Comparison of ENCODE assay signal across 8 mouse cellular contexts in genomic region chr7:45153052-45153451, GRCm38 (mm10). TPM values are rescaled to one million over a fixed set of nuclear protein-coding genes. Genes with fewer than 3 reads are reported as not detected.
DNase-seq lines count a peak whose midpoint lies in the region; ATAC-seq and TF ChIP-seq lines count a peak whose summit lies in the region.
"Not testable (repeated sequence)": the region's sequence is repeated elsewhere in the genome, so short reads cannot be mapped to it uniquely, and the experiment has no call there.

No protein-coding gene starts in this region.

- H3K27ac ChIP-seq in forebrain, embryonic 12.5 days; heart, embryonic 16.5 days (ENCODE audit: low read length); intestine, postnatal 0 days (ENCODE audit: low read depth, low read length); lung, embryonic 15.5 days: not testable (repeated sequence)
- H3K27ac ChIP-seq in limb, embryonic 15.5 days, result 0 out of 2 replicates have a peak overlapping the region, but pooled peaks have one; percentile 99

- not testable (repeated sequence) for H3K9me3 ChIP-seq in forebrain, embryonic 12.5 days; heart, embryonic 16.5 days (replicated peaks; ENCODE audit: control insufficient read depth, low read length); intestine, postnatal 0 days (ENCODE audit: control insufficient read depth); limb, embryonic 15.5 days; lung, embryonic 15.5 days

- peak overlapping the region; percentile 81; the same call in 1 of the 2 replicates for H3K4me2 ChIP-seq in forebrain, embryonic 12.5 days
- peak overlapping the region; percentile 82; the same call in 1 of the 2 replicates for H3K4me2 ChIP-seq in heart, embryonic 16.5 days (ENCODE audit: low read depth, low read length)
- peak overlapping the region; percentile 68 for H3K4me2 ChIP-seq in intestine, postnatal 0 days (replicated peaks; ENCODE audit: low read depth)
- peak overlapping the region; percentile 58; the same call in 1 of the 2 replicates for H3K4me2 ChIP-seq in limb, embryonic 15.5 days
- peak overlapping the region; percentile 83 for H3K4me2 ChIP-seq in lung, embryonic 15.5 days
- peak overlapping the region; percentile 97 for H3K4me2 ChIP-seq in myocyte (ENCODE audit: low read depth)

- not testable (repeated sequence) for H3K36me3 ChIP-seq in forebrain, embryonic 12.5 days (replicated peaks); heart, embryonic 16.5 days (ENCODE audit: control insufficient read depth, insufficient read depth); lung, embryonic 15.5 days; myocyte (ENCODE audit: control insufficient read depth, insufficient read depth)
- peaks cover 24% of the 10 kb centered on the region for H3K36me3 ChIP-seq in intestine, postnatal 0 days (ENCODE audit: control insufficient read depth, insufficient read depth)
- peaks cover 18% of the 10 kb centered on the region for H3K36me3 ChIP-seq in limb, embryonic 15.5 days

- peak; percentile 14; the same call in 1 of the 2 replicates for TF ChIP-seq CTCF in intestine, postnatal 0 days (IDR thresholded peaks at IDR 0.05; ENCODE audit: low read depth)

- not testable (repeated sequence) for TF ChIP-seq POLR2A in myocyte (IDR thresholded peaks at IDR 0.05; ENCODE audit: insufficient read length, low read depth)

- not testable (repeated sequence) for H3K79me2 ChIP-seq in myocyte (ENCODE audit: control insufficient read depth, insufficient read depth)

- ATAC-seq in forebrain, embryonic 12.5 days (ENCODE audit: low FRiP score); heart, embryonic 16.5 days (replicated peaks; ENCODE audit: extremely low read depth, insufficient read depth, low FRiP score); intestine, postnatal 0 days; limb, embryonic 15.5 days (ENCODE audit: insufficient number of reproducible peaks, low FRiP score, low TSS enrichment, low read depth); lung, embryonic 15.5 days (ENCODE audit: borderline replicate concordance, extremely low read depth, low FRiP score, low TSS enrichment): not testable (repeated sequence)

- WGBS in forebrain, embryonic 12.5 days, result 88% methylated on average over 2 of the region's 2 CpGs
- 87% methylated on average over 2 of the region's 2 CpGs for WGBS in heart, embryonic 16.5 days
- WGBS in intestine, postnatal 0 days, result 66% methylated on average over 2 of the region's 2 CpGs
- WGBS in limb, embryonic 15.5 days, result 96% methylated on average over 2 of the region's 2 CpGs
- 84% methylated on average over 2 of the region's 2 CpGs for WGBS in lung, embryonic 15.5 days

- peak; percentile 7 for DNase-seq in 3T3-L1 (ENCODE audit: low read depth, low spot score)
- peak; percentile 39 for DNase-seq in cerebellum, adult 9-10 months

- peaks cover 33% of the 10 kb centered on the region for H3K4me1 ChIP-seq in forebrain, embryonic 12.5 days
- not testable (repeated sequence) for H3K4me1 ChIP-seq in heart, embryonic 16.5 days (ENCODE audit: control insufficient read depth, insufficient read depth, low read length); intestine, postnatal 0 days (replicated peaks; ENCODE audit: control insufficient read depth, insufficient read depth, low read length)
- H3K4me1 ChIP-seq in limb, embryonic 15.5 days, result peaks cover 14% of the 10 kb centered on the region; the same call in 1 of the 2 replicates
- H3K4me1 ChIP-seq in lung, embryonic 15.5 days, result peaks cover 48% of the 10 kb centered on the region

- not testable (repeated sequence) for H3K4me3 ChIP-seq in forebrain, embryonic 12.5 days (replicated peaks); heart, embryonic 16.5 days (ENCODE audit: low read length); intestine, postnatal 0 days (ENCODE audit: low read depth, low read length); lung, embryonic 15.5 days
- peak overlapping the region; percentile 78; the same call in 1 of the 2 replicates for H3K4me3 ChIP-seq in limb, embryonic 15.5 days
- H3K4me3 ChIP-seq in myocyte, result peak overlapping the region; percentile 86

- not testable (repeated sequence) for H3ac ChIP-seq in myocyte (ENCODE audit: control insufficient read depth, insufficient read length)

- not testable (repeated sequence) for H3K27me3 ChIP-seq in forebrain, embryonic 12.5 days; heart, embryonic 16.5 days (ENCODE audit: control insufficient read depth, insufficient read depth, low read length); intestine, postnatal 0 days (replicated peaks; ENCODE audit: control insufficient read depth, insufficient read depth, low read length); limb, embryonic 15.5 days; lung, embryonic 15.5 days; myocyte (ENCODE audit: control insufficient read depth, insufficient read depth, insufficient read length)

- H3K9ac ChIP-seq in forebrain, embryonic 12.5 days; heart, embryonic 16.5 days (ENCODE audit: low read length); limb, embryonic 15.5 days; lung, embryonic 15.5 days: not testable (repeated sequence)
- 0 out of 2 replicates have a peak overlapping the region, but pooled peaks have one; percentile 85 for H3K9ac ChIP-seq in intestine, postnatal 0 days (ENCODE audit: low read depth, low read length)

RNA-seq across cellular contexts. Expression of gene Pih1d1, which starts 1.1 kb away (rescaled TPM):
- polyA plus RNA-seq in forebrain, embryonic 12.5 days (2016; fragmentation: Nextera tagmentation; extraction: Ambion mirVana), result 95.0 and 97.5 TPM in 2 replicates
- polyA plus RNA-seq in heart, embryonic 16.5 days (2015; fragmentation: Nextera tagmentation; extraction: Ambion mirVana), result 76.8 and 82.5 TPM in 2 replicates
- polyA plus RNA-seq in intestine, postnatal 0 days (2015; fragmentation: Nextera tagmentation; extraction: Ambion mirVana), result 63.6 and 64.7 TPM in 2 replicates
- polyA plus RNA-seq in limb, embryonic 15.5 days (2015; fragmentation: Nextera tagmentation; extraction: Ambion mirVana), result 76.3 and 84.6 TPM in 2 replicates
- polyA plus RNA-seq in lung, embryonic 15.5 days (2015; fragmentation: Nextera tagmentation; extraction: Ambion mirVana), result 100 and 103 TPM in 2 replicates
- polyA plus RNA-seq in myocyte (2012; fragmentation: generic; extraction: Trizol), result 81.9 TPM

RNA-seq across cellular contexts. Expression of gene Aldh16a1, which starts 1.3 kb away (rescaled TPM):
- polyA plus RNA-seq in forebrain, embryonic 12.5 days (2016; fragmentation: Nextera tagmentation; extraction: Ambion mirVana), result 41.9 and 42.9 TPM in 2 replicates
- 33.9 and 38.2 TPM in 2 replicates for polyA plus RNA-seq in heart, embryonic 16.5 days (2015; fragmentation: Nextera tagmentation; extraction: Ambion mirVana)
- polyA plus RNA-seq in intestine, postnatal 0 days (2015; fragmentation: Nextera tagmentation; extraction: Ambion mirVana), result 86.8 and 102 TPM in 2 replicates
- 44.1 and 49.1 TPM in 2 replicates for polyA plus RNA-seq in limb, embryonic 15.5 days (2015; fragmentation: Nextera tagmentation; extraction: Ambion mirVana)
- 54.8 and 56.8 TPM in 2 replicates for polyA plus RNA-seq in lung, embryonic 15.5 days (2015; fragmentation: Nextera tagmentation; extraction: Ambion mirVana)
- 29.0 TPM for polyA plus RNA-seq in myocyte (2012; fragmentation: generic; extraction: Trizol)

RNA-seq across cellular contexts. Expression of gene Slc17a7, which starts 10.7 kb away (rescaled TPM):
- polyA plus RNA-seq in forebrain, embryonic 12.5 days (2016; fragmentation: Nextera tagmentation; extraction: Ambion mirVana), result 6.3 and 7.9 TPM in 2 replicates
- polyA plus RNA-seq in heart, embryonic 16.5 days (2015; fragmentation: Nextera tagmentation; extraction: Ambion mirVana), result 3.6 and 4.7 TPM in 2 replicates
- polyA plus RNA-seq in intestine, postnatal 0 days (2015; fragmentation: Nextera tagmentation; extraction: Ambion mirVana), result not detected in 2 replicates
- polyA plus RNA-seq in limb, embryonic 15.5 days (2015; fragmentation: Nextera tagmentation; extraction: Ambion mirVana), result 0.12 and 0.24 TPM in 2 replicates
- polyA plus RNA-seq in lung, embryonic 15.5 days (2015; fragmentation: Nextera tagmentation; extraction: Ambion mirVana), result 0.33 and 0.55 TPM in 2 replicates
- polyA plus RNA-seq in myocyte (2012; fragmentation: generic; extraction: Trizol), result 3.6 TPM

RNA-seq across cellular contexts. Expression of gene Flt3l, which starts 16.8 kb away (rescaled TPM):
- 0.21 and 0.72 TPM in 2 replicates for polyA plus RNA-seq in forebrain, embryonic 12.5 days (2016; fragmentation: Nextera tagmentation; extraction: Ambion mirVana)
- polyA plus RNA-seq in heart, embryonic 16.5 days (2015; fragmentation: Nextera tagmentation; extraction: Ambion mirVana), result 2.3 and 2.8 TPM in 2 replicates
- polyA plus RNA-seq in intestine, postnatal 0 days (2015; fragmentation: Nextera tagmentation; extraction: Ambion mirVana), result 2.1 and 2.7 TPM in 2 replicates
- 2.1 and 2.7 TPM in 2 replicates for polyA plus RNA-seq in limb, embryonic 15.5 days (2015; fragmentation: Nextera tagmentation; extraction: Ambion mirVana)
- 1.5 and 8.3 TPM in 2 replicates for polyA plus RNA-seq in lung, embryonic 15.5 days (2015; fragmentation: Nextera tagmentation; extraction: Ambion mirVana)
- polyA plus RNA-seq in myocyte (2012; fragmentation: generic; extraction: Trizol), result 7.2 TPM

RNA-seq across cellular contexts. Expression of gene Gm45713, which starts 17.0 kb away (rescaled TPM):
- polyA plus RNA-seq in forebrain, embryonic 12.5 days (2016; fragmentation: Nextera tagmentation; extraction: Ambion mirVana), result 0.27 TPM in 1 of 2 replicates, not detected in the other
- polyA plus RNA-seq in heart, embryonic 16.5 days (2015; fragmentation: Nextera tagmentation; extraction: Ambion mirVana), result 0.34 TPM in 1 of 2 replicates, not detected in the other
- 0.70 and 0.82 TPM in 2 replicates for polyA plus RNA-seq in intestine, postnatal 0 days (2015; fragmentation: Nextera tagmentation; extraction: Ambion mirVana)
- 0.65 TPM in 1 of 2 replicates, not detected in the other for polyA plus RNA-seq in limb, embryonic 15.5 days (2015; fragmentation: Nextera tagmentation; extraction: Ambion mirVana)
- polyA plus RNA-seq in lung, embryonic 15.5 days (2015; fragmentation: Nextera tagmentation; extraction: Ambion mirVana), result 0.19 and 0.20 TPM in 2 replicates
- polyA plus RNA-seq in myocyte (2012; fragmentation: generic; extraction: Trizol), result 3.6 TPM
